Mouse (Mus musculus) liver, embryonic 14.5 days (tissue): ENCODE results near the gene Aspdh. TPM values are rescaled to one million over a fixed set of nuclear protein-coding genes. Genes with fewer than 3 reads are reported as not detected.

Experiments used
- ATAC-seq: fragments of 200-750 bp; cut with Nextera tagmentation; 2 replicates; pipeline ENCODE4 v1.8.0; 2017; ENCODE audit warnings: moderate number of reproducible peaks, mild to moderate bottlenecking, moderate library complexity; ENCODE audit not compliant: insufficient read depth
- DNase-seq, 3 experiments: peaks; one replicate each; pipeline ENCODE4 v3.0.0-alpha.2; 2012 to 2013; ENCODE audit warnings: low read depth in 3 of 3, low spot score in 3 of 3
- H3K27ac ChIP-seq: fragments of 300-500 bp; sonication (generic); 2 replicates; pipeline ENCODE4 v1.5.1; 2014; ENCODE audit warnings: moderate library complexity, mild to moderate bottlenecking, control low read depth, inconsistent platforms
- H3K27me3 ChIP-seq: fragments of 300-500 bp; sonication (generic); 2 replicates; pipeline ENCODE4 v1.6.1; 2014; ENCODE audit warnings: mild to moderate bottlenecking, low read length, moderate library complexity; ENCODE audit not compliant: control insufficient read depth, insufficient read depth
- H3K36me3 ChIP-seq: fragments of 300-500 bp; sonication (generic); replicated peaks from 2 replicates; pipeline ENCODE4 v1.6.1; 2014; ENCODE audit warnings: low read depth; ENCODE audit not compliant: control insufficient read depth, insufficient read depth
- H3K4me1 ChIP-seq, 2 experiments: fragments of 200-500 bp in 1 of 2; fragments of 300-500 bp in 1 of 2; sonication (generic) in 1 of 2; replicated peaks; 2 replicates each; pipeline ENCODE4 v1.6.1; 2012 to 2014; ENCODE audit warnings: antibody characterized with exemption in 1 of 2, inconsistent platforms in 1 of 2, low read length in 1 of 2; ENCODE audit not compliant: control insufficient read depth in 2 of 2, insufficient read depth in 2 of 2
- H3K4me2 ChIP-seq: fragments of 300-500 bp; sonication (generic); 2 replicates; pipeline ENCODE4 v1.6.1; 2014; ENCODE audit warnings: low read depth, mild to moderate bottlenecking, control low read depth, moderate library complexity
- H3K4me3 ChIP-seq, 2 experiments: fragments of 200-500 bp in 1 of 2; fragments of 300-500 bp in 1 of 2; sonication (generic) in 1 of 2; 2 replicates each; pipeline ENCODE4 v1.5.1; 2012 to 2014; ENCODE audit warnings: low read depth in 2 of 2, low read length in 2 of 2, mild to moderate bottlenecking in 2 of 2, control low read depth in 1 of 2, inconsistent platforms in 1 of 2, moderate library complexity in 1 of 2; ENCODE audit not compliant: insufficient read depth in 1 of 2
- H3K9ac ChIP-seq: fragments of 300-500 bp; sonication (generic); replicated peaks from 2 replicates; pipeline ENCODE4 v1.6.1; 2014; ENCODE audit warnings: mild to moderate bottlenecking, control low read depth, moderate library complexity
- H3K9me3 ChIP-seq: fragments of 300-500 bp; sonication (generic); 2 replicates; pipeline ENCODE4 v1.6.1; 2016; ENCODE audit warnings: low read length, mixed read lengths; ENCODE audit not compliant: control insufficient read depth
- CTCF ChIP-seq: IDR thresholded peaks from 2 replicates; pipeline ENCODE4 v1.5.1; 2016; ENCODE audit warnings: antibody characterized with exemption, low read depth, control low read depth
- EP300 ChIP-seq: IDR thresholded peaks from 2 replicates; pipeline ENCODE4 v1.6.1; 2016; ENCODE audit warnings: antibody characterized with exemption, low read depth
- WGBS: fragments of 180-500 bp; shearing (Covaris S2); extraction: QIAGEN DNeasy Blood & Tissue Kit; methylation state at CpG from one replicate; pipeline ENCODE4 v1.1.7; 2014; ENCODE audit not compliant: insufficient replicate concordance; 5-methylcytosine and 5-hydroxymethylcytosine counted together
- polyA plus RNA-seq, 2 experiments: library from polyadenylated mRNA; depleted of rRNA in 1 of 2; stranded (reverse) in 1 of 2; unstranded in 1 of 2; fragments of >200 nt; fragmentation: Nextera tagmentation in 1 of 2; extraction: Ambion mirVana in 1 of 2; gene quantifications; 2 replicates each; pipeline versions ENCODE4 v1.2.1 to v1.2.3; 2012 to 2014

Aspdh gene
- polyA plus RNA-seq (2012; rRNA removed) (10.2 and 14.7 TPM in 2 replicates), polyA plus RNA-seq (2014; fragmentation: Nextera tagmentation; extraction: Ambion mirVana) (10.9 and 11.0 TPM in 2 replicates)

- peaks cover 21 to 36% of the 10 kb centered on the region in 2 experiments for H3K4me1 ChIP-seq
- peaks cover 5% of the 10 kb centered on the region; the same call in 1 of the 2 replicates for H3K36me3 ChIP-seq
- H3K4me2 ChIP-seq: peak within 1 kb of the TSS; percentile 41
- H3K27ac ChIP-seq: no peak within 1 kb of the TSS
- ATAC-seq (no peak), DNase-seq (no peak)
- peak within 1 kb of the TSS; percentile 23; the same call in 1 of the 2 replicates for H3K9ac ChIP-seq
- no peak within 1 kb of the TSS for H3K4me3 ChIP-seq
- H3K9me3 ChIP-seq: no peaks in the 10 kb centered on the region
- 52% methylated on average over 2 of the region's 2 CpGs for WGBS
- no peak for TF ChIP-seq CTCF
- TF ChIP-seq EP300: no peak
- H3K27me3 ChIP-seq: peaks cover 40% of the 10 kb centered on the region
These were observed at the start of gene Aspdh for GRCm38 (mm10) chr7:44465111-44465510. Aspdh (plus strand) TSS chr7:44465391.

- TF ChIP-seq EP300 (no peak), CTCF (no peak)
- DNase-seq (no peak), ATAC-seq (no peak)
- WGBS: 25% methylated on average over 8 of the region's 8 CpGs
- H3K4me1 ChIP-seq: no peaks in the 10 kb centered on the region
- H3K36me3 ChIP-seq: no peaks in the 10 kb centered on the region
- H3K9me3 ChIP-seq: no peaks in the 10 kb centered on the region
- H3K27ac ChIP-seq: no peak overlapping the region
- peaks cover 64% of the 10 kb centered on the region for H3K27me3 ChIP-seq
- H3K4me3 ChIP-seq: no peak overlapping the region
- no peak overlapping the region for H3K4me2 ChIP-seq
- no peak overlapping the region for H3K9ac ChIP-seq
These were observed 37.5 kb upstream of the Aspdh start for GRCm38 (mm10) chr7:44427666-44428065.

- Histone ChIP-seq H3K27ac (no peak overlapping the region), H3K4me1 (peaks cover 2 to 4% of the 10 kb centered on the region in 2 experiments; a peak in 3 of 4 replicates), H3K9ac (no peak overlapping the region), H3K36me3 (no peaks in the 10 kb centered on the region), H3K27me3 (peaks cover 64% of the 10 kb centered on the region), H3K4me3 (no peak overlapping the region), H3K9me3 (no peaks in the 10 kb centered on the region), H3K4me2 (no peak overlapping the region)
- ATAC-seq (no peak), DNase-seq (no peak)
- TF ChIP-seq EP300 (no peak), CTCF (no peak)
- 6% methylated on average over 19 of the region's 38 CpGs for WGBS
These were observed 36.8 kb upstream of the Aspdh start for GRCm38 (mm10) chr7:44428171-44428950.

- no peak for ATAC-seq
- peaks cover 8 to 10% of the 10 kb centered on the region in 2 experiments; a peak in 3 of 4 replicates for H3K4me1 ChIP-seq
These were observed 36.1 kb upstream of the Aspdh start, which contains the start of gene Lrrc4b for GRCm38 (mm10) chr7:44428968-44429521. Lrrc4b (plus strand) TSS chr7:44429018.

More at GRCm38 (mm10) chr7:44428968-44429521, 36.1 kb upstream of the Aspdh start, which contains the start of gene Lrrc4b:
- Histone ChIP-seq H3K27me3 (peaks cover 64% of the 10 kb centered on the region), H3K27ac (no peak within 1 kb of the TSS), H3K36me3 (no peaks in the 10 kb centered on the region), H3K4me2 (no peak within 1 kb of the TSS; the same call in 1 of the 2 replicates), H3K9me3 (no peaks in the 10 kb centered on the region), H3K4me3 (peak within 1 kb of the TSS in 1 of 2 experiments; percentile 14; a peak in 1 of 4 replicates), H3K9ac (no peak within 1 kb of the TSS)
- no peak for DNase-seq
- no peak for TF ChIP-seq CTCF
- no peak for TF ChIP-seq EP300
- 3% methylated on average over 58 of the region's 69 CpGs for WGBS
